Mouse (Mus musculus): ENCODE data around the gene Sema4g. TPM values are rescaled to one million over a fixed set of nuclear protein-coding genes. Genes with fewer than 3 reads are reported as not detected.

The Sema4g gene
- polyA plus RNA-seq (2012; rRNA removed): 52.4 and 53.9 TPM in 2 replicates

DNA sequence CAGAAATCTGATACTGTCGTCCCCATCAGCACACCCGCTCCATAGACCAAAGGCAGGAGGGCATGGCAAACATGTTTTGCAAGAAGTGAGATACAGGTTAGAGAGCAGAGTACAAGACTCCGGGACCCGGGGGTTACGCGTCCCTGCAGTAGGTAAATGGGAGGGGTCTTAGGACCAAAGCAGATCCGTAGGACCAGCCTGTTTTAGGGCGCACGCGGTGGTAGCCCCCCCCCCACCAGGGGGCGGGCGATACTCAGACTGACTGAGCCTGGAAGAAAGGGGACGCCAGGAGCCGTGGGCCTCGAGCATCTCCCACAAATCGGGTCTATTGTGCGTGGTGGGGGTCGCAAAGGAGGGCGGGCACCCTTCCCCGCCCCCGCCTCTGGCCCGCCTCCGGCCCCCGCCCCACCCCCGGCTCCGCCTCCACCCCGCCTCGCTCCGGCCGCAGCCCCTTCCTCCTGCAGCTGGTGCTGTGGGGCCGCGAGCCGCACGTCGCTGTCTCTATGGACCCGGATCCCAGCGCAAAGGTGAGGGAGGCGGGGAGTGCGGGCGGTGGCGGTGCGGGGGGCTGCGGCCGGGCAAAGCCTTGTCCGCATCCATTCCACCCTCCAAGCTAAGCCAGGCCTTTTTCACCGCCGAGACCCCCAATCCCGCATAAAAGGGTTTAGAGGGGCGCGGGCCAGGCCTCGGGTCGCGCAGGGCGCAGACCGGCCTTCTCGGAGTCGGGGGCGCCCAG, at the start of gene Sema4g:
Gene Sema4g, plus strand, starts transcription at position 271 of the 736 bp plus-strand sequence.
- DNase-seq (ENCODE audit: extremely low spot score in 1 of 2, low spot score in 1 of 2): peak in 1 of 2 experiments; percentile 23

DNA sequence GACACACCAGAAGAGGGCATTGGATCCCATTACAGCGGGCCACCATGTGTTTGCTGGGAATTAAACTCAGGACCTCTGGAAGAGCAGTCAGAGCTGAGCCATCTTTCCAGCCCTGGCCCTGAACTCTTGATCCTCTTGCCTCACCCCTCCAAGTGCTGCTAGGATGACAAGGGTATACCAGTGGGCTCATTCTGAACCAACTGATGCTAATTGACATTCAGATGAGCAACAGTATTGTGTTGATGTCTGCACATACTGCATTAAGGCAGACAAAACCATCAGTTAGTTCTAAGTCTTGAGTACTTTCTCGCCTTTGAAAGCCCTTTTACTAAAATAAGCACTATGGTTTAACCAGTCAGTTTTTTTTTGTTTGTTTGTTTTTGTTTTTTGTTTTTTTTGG, 29.3 kb upstream of the Sema4g start:
- no peak for DNase-seq (ENCODE audit: extremely low spot score in 1 of 2, low spot score in 1 of 2)

DNA sequence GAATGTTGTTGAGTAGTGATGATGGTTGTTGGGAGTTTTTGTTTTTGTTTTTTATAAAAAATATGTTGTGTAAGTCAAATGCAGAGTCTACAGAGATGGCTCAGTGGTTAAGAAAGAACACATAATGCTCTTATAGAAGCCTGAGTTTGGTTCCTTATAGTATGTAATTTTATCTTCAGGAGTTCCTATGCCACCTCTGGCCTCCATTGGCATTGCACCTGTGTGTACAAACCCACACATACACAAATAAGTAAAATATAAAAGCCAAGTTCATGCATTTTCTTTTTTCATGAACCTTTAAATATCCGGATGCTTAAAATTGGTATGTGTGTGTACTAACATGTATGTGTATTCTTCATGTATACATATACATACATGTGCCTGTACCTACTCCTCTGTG, 22.9 kb upstream of the Sema4g start:
- DNase-seq (ENCODE audit: extremely low spot score in 1 of 2, low spot score in 1 of 2): no peak

DNA sequence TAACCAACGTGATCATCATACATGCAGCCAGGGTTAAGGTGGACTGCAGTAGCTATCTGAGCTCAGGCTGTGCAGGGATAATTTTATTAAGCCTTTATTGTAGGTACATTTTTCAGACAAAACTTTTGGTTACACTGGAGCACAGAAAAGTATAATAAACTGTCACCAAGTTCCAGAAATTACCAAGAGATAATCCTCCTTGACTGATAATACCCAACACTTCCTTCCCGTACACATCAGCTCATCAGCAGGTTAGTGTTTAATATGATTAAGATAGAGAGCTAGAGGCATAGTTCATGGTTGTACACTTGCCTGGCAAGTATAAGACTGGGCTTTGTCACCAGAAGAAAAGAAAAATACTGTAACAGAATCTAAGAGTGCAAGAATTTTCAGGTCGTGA, 20.6 kb upstream of the Sema4g start:
- DNase-seq (ENCODE audit: extremely low spot score in 1 of 2, low spot score in 1 of 2): no peak

DNA sequence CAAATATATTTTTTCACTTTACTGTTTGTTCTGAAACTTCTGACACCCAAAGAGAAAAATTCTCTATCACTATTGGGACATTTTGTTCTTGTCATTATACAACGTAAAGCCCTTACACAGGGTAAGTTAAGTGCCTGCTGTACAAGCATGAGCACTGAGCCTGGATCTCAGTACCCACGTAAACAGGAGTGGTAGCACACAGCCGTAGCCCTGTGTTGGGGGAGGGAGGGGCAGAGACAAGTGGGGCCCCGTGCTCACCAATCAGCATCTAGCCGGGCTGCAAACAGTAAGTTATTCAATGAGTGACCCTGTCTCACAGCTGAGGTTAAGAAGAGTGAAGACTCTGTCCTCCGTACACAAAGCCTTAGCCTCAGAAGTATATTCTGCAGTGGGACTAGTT, 12.3 kb upstream of the Sema4g start:
- DNase-seq (ENCODE audit: extremely low spot score in 1 of 2, low spot score in 1 of 2): no peak

DNA sequence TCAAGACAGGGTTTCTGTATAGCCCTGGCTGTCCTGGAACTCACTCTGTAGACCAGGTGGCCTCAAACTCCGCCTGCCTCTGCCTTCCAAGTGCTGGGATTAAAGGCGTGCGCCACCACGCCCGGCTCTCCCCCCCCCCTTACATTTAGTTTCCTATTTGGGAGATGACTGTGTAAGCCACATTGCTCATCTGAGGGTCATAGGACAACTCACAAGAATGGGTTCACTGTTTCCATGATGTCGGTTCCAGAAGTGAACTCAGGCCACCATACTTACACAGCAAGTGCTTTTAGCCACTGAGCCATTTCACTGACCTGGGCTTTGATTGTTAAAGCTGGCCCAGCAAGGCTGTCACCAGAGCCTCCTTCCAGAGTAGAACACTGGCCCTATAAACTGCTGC, 11.8 kb upstream of the Sema4g start:
- no peak for DNase-seq (ENCODE audit: extremely low spot score in 1 of 2, low spot score in 1 of 2)

DNA sequence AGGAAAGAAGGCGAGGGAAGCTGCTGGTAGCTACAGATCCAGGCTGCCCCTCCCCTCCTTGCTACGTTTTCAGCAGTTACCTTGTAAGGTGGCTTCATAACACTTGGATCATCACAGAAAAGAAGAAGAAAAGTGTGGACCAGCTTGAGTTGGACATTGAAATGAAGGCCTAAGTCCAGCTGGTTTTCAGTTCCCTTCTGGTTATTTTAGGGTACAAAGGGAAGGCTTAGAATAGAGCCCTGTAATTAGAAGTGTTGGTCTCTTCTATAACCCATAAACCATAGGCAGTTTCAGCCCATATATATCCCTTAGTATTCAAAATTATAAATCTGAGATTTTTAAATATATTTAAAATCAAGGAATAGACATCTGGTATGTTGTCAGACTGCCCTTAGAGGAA, 8.1 kb upstream of the Sema4g start:
- DNase-seq (ENCODE audit: extremely low spot score in 1 of 2, low spot score in 1 of 2): no peak

DNA sequence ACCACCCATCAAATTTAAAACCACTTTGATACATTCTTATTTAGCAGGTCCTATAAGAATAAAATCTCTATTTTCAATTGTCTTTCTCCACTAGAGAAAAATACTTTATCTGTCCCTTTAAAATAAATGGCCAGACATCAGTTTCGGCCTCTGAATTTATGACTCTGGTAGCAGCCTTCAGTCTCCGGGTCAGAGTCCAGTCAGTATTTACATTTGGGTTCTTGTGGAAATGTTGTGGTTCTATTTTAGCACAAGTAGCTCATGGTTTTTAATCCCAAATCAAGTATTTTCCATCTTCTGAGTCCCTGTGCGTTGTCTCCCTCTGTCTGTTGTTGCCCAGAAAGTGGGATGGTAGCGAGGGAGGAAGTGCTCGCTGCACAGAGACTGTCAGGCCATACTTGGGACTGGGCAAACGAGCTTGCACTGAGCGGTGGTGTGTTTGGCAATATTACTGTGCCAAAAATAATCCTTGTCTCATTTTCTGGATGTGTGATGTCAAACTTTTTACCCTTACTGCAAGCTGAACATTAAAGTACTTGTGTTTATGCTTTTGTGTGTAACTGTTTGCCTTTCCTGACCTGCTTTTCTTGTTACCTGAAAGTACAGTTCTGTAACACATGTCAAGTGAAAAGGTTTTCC, 6.3 kb upstream of the Sema4g start:
- no peak for DNase-seq (ENCODE audit: extremely low spot score in 1 of 2, low spot score in 1 of 2)

DNA sequence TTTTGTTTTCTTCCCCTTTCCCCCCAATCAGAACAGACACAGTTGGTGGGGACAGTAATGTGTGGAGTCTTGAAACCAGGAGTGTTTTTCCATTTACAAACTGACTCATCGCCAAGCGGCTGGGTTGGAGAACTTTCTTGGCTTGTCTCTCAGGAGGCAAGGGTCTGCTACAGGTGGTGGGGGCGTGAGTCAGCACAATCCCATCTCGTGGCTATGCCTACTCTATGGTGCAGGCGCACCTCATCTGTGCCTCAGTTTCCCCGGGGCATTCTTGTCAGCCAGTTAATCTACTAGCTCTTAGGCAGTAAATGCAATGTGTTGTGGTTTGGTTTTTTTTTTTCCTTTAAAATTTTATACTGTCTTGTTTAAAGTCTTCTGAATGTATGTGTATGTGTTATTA, 5.5 kb upstream of the Sema4g start:
- DNase-seq (ENCODE audit: extremely low spot score in 1 of 2, low spot score in 1 of 2): no peak

DNA sequence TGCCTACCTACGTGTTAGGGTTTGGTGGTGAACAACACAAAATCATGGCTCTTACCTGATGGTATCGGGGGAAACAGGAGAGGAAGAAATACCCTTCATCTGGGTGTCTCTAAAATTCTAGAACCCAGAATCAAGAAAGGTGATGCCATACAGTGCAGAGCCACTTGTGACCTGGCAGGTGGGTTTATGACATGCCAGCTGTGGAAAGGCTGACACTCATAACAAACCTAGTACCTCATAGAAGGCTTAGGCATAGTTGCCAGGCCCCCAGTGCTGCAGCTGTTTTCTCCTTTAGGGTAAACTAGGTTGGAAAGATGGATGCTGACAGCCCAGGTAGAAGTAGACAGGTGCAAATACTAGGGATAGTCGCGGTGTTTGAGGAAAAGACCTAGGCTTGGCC, 4.5 kb upstream of the Sema4g start:
- DNase-seq (ENCODE audit: extremely low spot score in 1 of 2, low spot score in 1 of 2): no peak

DNA sequence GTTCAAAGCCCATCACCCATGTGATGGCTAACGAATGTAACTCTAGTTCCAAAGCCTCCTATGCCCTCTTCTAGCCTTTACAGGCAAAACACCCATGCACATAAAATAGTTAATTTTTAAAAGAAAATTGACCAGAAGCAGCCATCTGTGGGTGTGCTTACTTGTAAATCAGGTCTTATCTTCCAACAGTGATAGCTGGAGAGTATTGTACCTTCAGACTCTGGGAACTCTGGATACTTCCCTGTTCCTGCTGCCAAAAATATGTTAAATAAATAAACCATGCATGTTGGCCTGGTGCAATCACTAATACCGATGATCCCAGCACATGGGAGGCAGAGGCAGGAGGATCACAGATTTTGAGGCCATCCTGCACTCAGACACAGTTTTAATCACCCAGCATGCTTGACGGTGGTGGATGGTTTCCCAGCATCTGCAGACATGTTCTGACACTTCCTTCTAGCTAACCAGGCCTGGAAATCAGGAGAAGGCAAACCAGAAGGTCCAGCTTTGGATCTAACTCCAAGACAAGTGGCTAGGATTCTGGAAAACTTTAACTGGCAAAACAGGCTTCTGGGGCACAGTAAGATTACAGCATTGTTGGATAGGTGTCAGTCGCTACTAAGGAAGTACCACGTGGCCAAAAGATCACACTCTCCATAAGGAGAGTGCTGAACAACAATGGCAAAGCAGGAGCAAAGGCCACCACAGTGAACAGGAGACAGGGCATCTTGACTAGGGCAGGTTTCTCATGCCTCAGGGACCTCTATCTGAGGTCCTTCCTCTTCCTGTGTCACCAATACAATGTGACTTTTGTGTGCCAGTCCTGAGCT, 3.5 kb upstream of the Sema4g start:
- no peak for DNase-seq (ENCODE audit: extremely low spot score in 1 of 2, low spot score in 1 of 2)

DNA sequence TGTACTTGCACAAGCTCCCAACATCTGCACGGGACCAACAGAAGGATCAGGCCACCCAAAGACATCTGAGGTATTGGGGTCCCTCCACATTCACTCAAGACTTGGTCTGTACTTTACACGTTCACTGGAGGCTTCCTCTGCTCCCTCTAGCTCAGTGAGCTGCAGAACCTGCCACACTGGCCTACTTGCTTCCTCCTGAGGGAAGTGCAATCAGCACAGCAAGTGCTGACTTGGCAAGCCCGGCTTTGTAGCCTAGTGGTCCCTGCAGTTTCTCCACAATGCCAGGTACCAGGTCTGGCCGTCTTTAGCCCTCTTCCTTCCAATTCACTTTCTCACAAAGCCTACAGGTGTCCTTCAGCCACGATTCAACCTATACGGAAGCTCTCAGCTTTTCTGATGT, 1.9 kb upstream of the Sema4g start:
- DNase-seq (ENCODE audit: extremely low spot score in 1 of 2, low spot score in 1 of 2): no peak

DNA sequence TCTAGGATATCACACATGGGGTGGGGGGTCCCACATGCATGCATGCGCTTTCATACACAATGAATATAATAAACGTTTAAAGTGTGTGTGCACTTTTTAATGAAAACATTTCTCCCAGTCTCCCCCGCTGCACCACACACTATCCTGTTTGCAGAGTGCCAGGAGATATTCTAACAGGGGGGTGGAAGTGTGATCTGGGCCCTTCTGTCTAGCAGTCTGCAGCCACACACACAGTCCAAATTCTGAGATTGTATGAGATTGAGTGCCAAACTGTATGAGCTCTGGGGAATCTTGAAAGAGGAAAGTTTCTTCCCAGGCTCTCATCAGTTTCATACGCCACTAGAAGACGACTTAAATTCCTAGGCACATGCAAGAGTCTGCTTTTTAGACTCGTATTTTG, 1.1 kb upstream of the Sema4g start:
- DNase-seq (ENCODE audit: extremely low spot score in 1 of 2, low spot score in 1 of 2): peak; percentile 71 to 81

DNA sequence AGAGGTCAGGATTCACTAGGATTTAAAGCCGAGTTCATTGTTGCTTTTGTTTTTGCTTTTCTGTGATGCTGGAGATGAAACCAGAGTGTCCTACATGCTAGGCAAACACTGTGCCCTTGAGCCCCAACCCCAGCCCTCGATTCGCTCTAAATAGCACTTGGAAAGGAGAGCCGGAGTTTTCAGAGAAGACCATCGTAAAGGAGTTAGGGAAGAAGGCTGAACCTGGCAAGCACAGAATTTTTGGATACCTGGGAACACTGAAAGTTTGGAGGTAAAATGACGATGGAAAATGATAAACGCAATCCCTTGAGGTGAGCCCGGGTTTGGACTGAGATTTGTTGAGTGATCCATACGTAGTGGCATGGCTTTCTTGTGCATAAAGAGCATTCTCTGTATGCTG, 580 bp upstream of the Sema4g start:
- no peak for DNase-seq (ENCODE audit: extremely low spot score in 1 of 2, low spot score in 1 of 2)

DNA sequence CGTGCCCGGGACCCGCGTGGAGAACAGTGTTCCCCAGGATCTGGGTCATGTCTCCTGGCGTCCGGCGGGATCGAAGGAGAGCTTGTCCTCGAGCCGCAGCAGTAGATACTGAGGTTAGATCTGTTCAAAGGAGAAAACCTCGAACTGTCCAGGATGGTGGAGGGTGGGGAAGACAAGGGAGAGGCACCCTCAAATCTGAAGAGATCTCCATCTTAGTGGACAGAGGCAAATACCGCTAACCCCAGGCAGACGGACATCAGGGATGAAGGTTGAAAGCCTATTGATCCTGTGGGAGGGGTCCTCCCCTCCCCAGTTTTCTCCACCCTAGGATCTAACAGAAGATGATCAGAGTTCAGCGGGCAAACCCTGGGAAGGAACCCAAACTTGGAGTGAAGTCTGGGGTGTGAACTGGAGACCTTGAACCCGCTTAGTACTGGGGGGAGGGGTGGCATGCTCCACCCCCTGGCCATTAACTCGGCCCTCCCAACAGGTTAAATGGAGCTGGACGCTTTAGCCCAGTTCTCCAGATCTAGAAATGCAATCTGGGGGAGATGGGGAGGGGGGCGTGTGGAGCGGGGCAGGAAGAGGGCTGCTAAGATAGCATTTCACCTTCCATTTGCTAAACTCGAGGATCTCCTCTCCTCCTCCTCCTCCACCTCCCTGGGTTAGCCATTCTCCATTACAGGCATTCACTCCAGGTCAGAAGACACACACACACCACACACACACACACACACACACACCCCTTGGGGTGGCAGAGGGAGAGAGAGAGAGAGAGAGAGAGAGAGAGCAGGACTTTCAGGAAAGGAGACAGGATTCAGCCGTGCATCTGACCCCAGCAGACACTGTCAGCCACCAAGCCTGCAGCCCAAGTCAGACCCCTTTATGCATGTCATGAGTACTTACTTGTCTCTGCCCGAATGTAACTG, 930 bp downstream of the Sema4g start:
- DNase-seq (ENCODE audit: extremely low spot score in 1 of 2, low spot score in 1 of 2): no peak

DNA sequence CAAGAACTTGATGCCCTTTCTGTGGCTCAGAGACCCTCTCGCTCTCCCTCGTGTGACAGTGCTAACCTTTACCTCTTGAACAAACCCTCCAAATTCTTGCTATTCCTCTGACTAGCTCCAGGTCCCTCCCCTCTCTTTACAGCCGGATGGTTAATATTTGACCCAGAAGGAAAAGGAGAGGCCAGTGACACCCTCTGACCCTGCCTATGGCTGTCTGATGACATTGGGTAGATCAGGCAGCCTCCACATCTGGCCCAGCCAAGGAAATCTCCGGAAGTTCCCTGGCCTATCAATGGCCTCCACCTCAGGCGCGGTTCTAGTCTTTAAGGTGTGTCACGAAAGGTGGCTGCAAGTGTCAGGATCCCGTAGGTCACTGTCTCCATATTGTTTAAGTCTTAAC, 2.1 kb downstream of the Sema4g start:
- no peak for DNase-seq (ENCODE audit: extremely low spot score in 1 of 2, low spot score in 1 of 2)

DNA sequence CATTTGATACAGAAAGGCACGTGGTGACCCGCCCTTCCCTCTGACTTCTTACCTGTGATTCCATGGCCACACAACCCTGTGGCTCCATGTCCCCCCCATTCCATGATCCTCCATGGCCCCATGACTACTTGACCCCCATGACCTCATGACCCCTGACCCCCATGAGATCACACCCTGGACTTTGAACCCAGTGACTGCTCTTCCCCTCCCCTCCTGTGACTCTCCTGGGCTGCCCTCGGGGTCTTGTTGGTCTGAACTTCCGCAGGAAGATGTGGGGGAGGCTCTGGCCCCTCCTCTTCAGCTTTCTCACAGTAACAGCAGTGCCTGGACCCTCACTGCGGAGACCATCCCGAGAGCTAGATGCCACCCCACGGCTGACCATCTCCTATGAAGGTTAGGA, 3.3 kb downstream of the Sema4g start:
- DNase-seq (ENCODE audit: extremely low spot score in 1 of 2, low spot score in 1 of 2): no peak

DNA sequence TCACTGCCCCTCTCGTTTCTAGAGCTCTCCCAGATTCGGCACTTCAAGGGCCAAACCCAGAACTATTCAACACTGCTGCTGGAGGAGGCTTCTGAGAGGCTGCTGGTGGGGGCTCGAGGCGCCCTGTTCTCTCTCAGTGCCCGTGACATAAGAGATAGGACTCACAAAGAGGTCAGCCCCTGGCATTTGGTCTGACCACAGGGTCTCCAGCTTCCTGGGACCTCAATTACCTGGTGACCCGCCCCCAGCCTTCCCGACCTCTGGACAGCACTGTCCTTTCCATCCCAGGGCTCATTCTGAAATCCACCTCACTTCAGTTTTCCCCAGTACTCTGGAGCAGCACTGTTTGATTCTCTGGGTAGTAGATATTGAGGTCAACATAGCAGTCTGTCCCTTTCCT, 3.8 kb downstream of the Sema4g start:
- no peak for DNase-seq (ENCODE audit: extremely low spot score in 1 of 2, low spot score in 1 of 2)

DNA sequence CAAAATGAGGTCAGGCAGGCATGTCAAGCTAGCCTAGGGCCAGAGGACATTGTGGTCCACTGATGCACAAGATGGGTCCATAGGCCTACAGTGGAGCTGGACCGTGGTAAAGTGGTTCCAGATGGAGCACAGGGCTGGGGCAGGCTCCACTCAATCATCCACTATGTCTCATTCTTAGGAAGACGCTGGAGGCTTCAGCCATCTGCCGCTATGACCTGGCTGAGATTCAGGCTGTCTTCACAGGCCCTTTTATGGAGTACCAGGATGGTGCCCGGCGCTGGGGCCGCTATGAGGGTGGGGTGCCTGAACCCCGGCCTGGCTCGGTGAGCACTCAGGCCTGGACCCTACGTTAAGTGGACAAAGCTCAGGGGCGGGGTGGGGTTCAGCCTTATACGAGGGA, 8.9 kb downstream of the Sema4g start:
- DNase-seq (ENCODE audit: extremely low spot score in 1 of 2, low spot score in 1 of 2): no peak

DNA sequence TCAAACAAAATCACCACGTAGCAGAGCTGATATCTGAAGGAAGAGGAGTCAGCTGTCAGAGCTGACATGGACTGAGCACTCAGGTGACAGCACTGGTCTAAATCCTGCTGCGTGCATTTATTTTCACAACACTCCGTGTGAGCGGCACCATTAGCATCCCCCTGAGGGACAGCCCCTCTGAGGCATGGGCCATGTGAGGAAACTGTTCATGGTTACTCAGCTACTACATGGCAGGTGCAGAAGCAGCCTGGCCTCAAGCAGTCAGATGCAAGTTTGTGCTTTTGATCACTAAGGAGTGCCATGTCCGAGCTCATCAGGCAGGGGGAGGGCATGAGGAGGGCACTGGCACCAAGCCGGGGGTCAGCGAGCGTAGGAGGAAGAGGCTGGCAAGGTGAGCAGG, 10.7 kb downstream of the Sema4g start:
- no peak for DNase-seq (ENCODE audit: extremely low spot score in 1 of 2, low spot score in 1 of 2)

DNA sequence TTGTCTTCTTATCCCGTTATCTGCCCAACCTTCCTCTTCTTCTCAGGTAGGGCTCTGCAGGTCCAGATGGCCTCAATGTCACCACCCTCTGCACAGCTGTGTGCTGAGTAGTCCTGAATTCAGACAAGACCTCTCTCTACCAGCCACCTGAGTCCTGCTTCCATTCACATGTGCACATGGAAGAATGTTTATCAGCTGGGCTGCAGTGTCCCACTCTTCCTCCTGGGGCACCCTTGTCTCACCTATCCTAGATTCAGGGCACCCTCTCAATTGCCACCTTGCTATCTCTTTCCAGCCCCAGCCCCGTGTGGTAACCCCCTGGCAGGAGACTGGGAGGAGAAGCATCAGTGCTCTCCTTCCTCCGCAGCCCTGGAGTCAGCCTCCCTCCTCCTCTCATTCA, 13.4 kb downstream of the Sema4g start:
- no peak for DNase-seq (ENCODE audit: extremely low spot score in 1 of 2, low spot score in 1 of 2)

Measured in frontal cortex, adult 2 months (tissue).